Mouse (Mus musculus): ENCODE measurements around the gene Bloc1s6.
A peak's percentile ranks its signal among the peaks of the same experiment; 100 is the strongest.

Gene Bloc1s6

GRCm38 (mm10) chr2:122765071-122765793 lies 26.9 kb downstream of the Bloc1s6 start, which contains the start of gene Sqor:
TSS of gene Sqor (plus strand) at chr2:122765237.
- DNase-seq, result peak; percentile 19 to 38

- no peak for DNase-seq
Measured at GRCm38 (mm10) chr2:122765794-122766145, 27.5 kb downstream of the Bloc1s6 start.

- no peak for DNase-seq
Measured at GRCm38 (mm10) chr2:122771002-122771401, 32.7 kb downstream of the Bloc1s6 start.

- no peak for DNase-seq
Measured at GRCm38 (mm10) chr2:122772899-122773298, 34.6 kb downstream of the Bloc1s6 start.

- DNase-seq, result no peak
Measured at GRCm38 (mm10) chr2:122775491-122775890, 37.2 kb downstream of the Bloc1s6 start.

- DNase-seq, result no peak
Measured at GRCm38 (mm10) chr2:122776823-122777222, 38.5 kb downstream of the Bloc1s6 start.

GRCm38 (mm10) chr2:122779967-122780366 lies 41.7 kb downstream of the Bloc1s6 start:
- DNase-seq, result no peak

GRCm38 (mm10) chr2:122780447-122780846 lies 42.1 kb downstream of the Bloc1s6 start:
- no peak for DNase-seq

GRCm38 (mm10) chr2:122781590-122782356 lies 43.5 kb downstream of the Bloc1s6 start:
- DNase-seq, result no peak

- DNase-seq, result no peak
Measured at GRCm38 (mm10) chr2:122783730-122784129, 45.4 kb downstream of the Bloc1s6 start.

- DNase-seq, result no peak
Measured at GRCm38 (mm10) chr2:122784701-122785100, 46.4 kb downstream of the Bloc1s6 start.

- DNase-seq, result no peak
Measured at GRCm38 (mm10) chr2:122786167-122786566, 47.9 kb downstream of the Bloc1s6 start.

GRCm38 (mm10) chr2:122789311-122789710 lies 51.0 kb downstream of the Bloc1s6 start:
- no peak for DNase-seq

GRCm38 (mm10) chr2:122789730-122790129 lies 51.4 kb downstream of the Bloc1s6 start:
- DNase-seq, result no peak

Data from cerebellum, postnatal 36 days (tissue).